Mouse (Mus musculus): Measurements from ENCODE around the gene Cldn14. TPM values are rescaled to one million over a fixed set of nuclear protein-coding genes. Genes with fewer than 3 reads are reported as not detected.

Cldn14 gene
- total and polyA plus RNA-seq, 3 experiments, result not detected

GRCm38 (mm10) chr16:93929370-93930032, 79.1 kb downstream of the Cldn14 start:
- intact Hi-C loops (cut with DNase I), result no loop called here

GRCm38 (mm10) chr16:93925684-93926247, 82.9 kb downstream of the Cldn14 start:
- Histone ChIP-seq H3K79me2 (replicated peaks; ENCODE audit: control insufficient read depth, insufficient read depth, low read length) (no peaks in the 10 kb centered on the region), H3K4me3 (no peak overlapping the region), H3K4me1 (ENCODE audit: control insufficient read depth, insufficient read depth, low read length) (no peaks in the 10 kb centered on the region), H3K36me3 (ENCODE audit: control insufficient read depth, insufficient read depth, low read length) (no peaks in the 10 kb centered on the region), H3K27ac (no peak overlapping the region), H3K27me3 (ENCODE audit: control insufficient read depth, insufficient read depth, low read length) (no peaks in the 10 kb centered on the region), H3K9ac (ENCODE audit: low read depth, low read length) (no peak overlapping the region)
- TF ChIP-seq POLR2A (IDR thresholded peaks at IDR 0.05; ENCODE audit: insufficient read depth, low read depth, low read length) (no peak), CTCF (IDR thresholded peaks at IDR 0.05) (no peak), EP300 (IDR thresholded peaks at IDR 0.05; ENCODE audit: insufficient read depth, low read depth, low read length) (no peak)
- intact Hi-C loops (cut with DNase I), result no loop called here
- DNase-seq, result no peak
- WGBS, result 79% methylated on average over 8 of the region's 8 CpGs

More at GRCm38 (mm10) chr16:93929370-93930032, 79.1 kb downstream of the Cldn14 start:
- Histone ChIP-seq H3K9ac (ENCODE audit: low read depth, low read length) (no peak overlapping the region), H3K36me3 (ENCODE audit: control insufficient read depth, insufficient read depth, low read length) (no peaks in the 10 kb centered on the region), H3K4me3 (no peak overlapping the region), H3K27me3 (ENCODE audit: control insufficient read depth, insufficient read depth, low read length) (no peaks in the 10 kb centered on the region), H3K27ac (no peak overlapping the region), H3K79me2 (replicated peaks; ENCODE audit: control insufficient read depth, insufficient read depth, low read length) (no peaks in the 10 kb centered on the region), H3K4me1 (ENCODE audit: control insufficient read depth, insufficient read depth, low read length) (no peaks in the 10 kb centered on the region)
- 85% methylated on average over 17 of the region's 17 CpGs for WGBS
- DNase-seq, result no peak
- TF ChIP-seq POLR2A (IDR thresholded peaks at IDR 0.05; ENCODE audit: insufficient read depth, low read depth, low read length) (no peak), CTCF (IDR thresholded peaks at IDR 0.05) (no peak), EP300 (IDR thresholded peaks at IDR 0.05; ENCODE audit: insufficient read depth, low read depth, low read length) (no peak)

GRCm38 (mm10) chr16:93923788-93924187, 84.8 kb downstream of the Cldn14 start:
- WGBS, result 76% methylated on average over 7 of the region's 7 CpGs

GRCm38 (mm10) chr16:93922835-93923389, 85.7 kb downstream of the Cldn14 start:
- no peaks in the 10 kb centered on the region for H3K4me1 ChIP-seq (ENCODE audit: control insufficient read depth, insufficient read depth, low read length)
- no peaks in the 10 kb centered on the region for H3K27me3 ChIP-seq (ENCODE audit: control insufficient read depth, insufficient read depth, low read length)
- no peak overlapping the region for H3K27ac ChIP-seq
- no peak for DNase-seq
- no peaks in the 10 kb centered on the region for H3K79me2 ChIP-seq (replicated peaks; ENCODE audit: control insufficient read depth, insufficient read depth, low read length)
- no peaks in the 10 kb centered on the region for H3K36me3 ChIP-seq (ENCODE audit: control insufficient read depth, insufficient read depth, low read length)
- TF ChIP-seq POLR2A (IDR thresholded peaks at IDR 0.05; ENCODE audit: insufficient read depth, low read depth, low read length), result no peak
- no peak for TF ChIP-seq EP300 (IDR thresholded peaks at IDR 0.05; ENCODE audit: insufficient read depth, low read depth, low read length)
- no peak for TF ChIP-seq CTCF (IDR thresholded peaks at IDR 0.05)
- intact Hi-C loops (cut with DNase I), result no loop called here
- 74% methylated on average over 5 of the region's 5 CpGs for WGBS
- H3K9ac ChIP-seq (ENCODE audit: low read depth, low read length), result no peak overlapping the region
- no peak overlapping the region for H3K4me3 ChIP-seq

More at GRCm38 (mm10) chr16:93923788-93924187, 84.8 kb downstream of the Cldn14 start:
- no peak overlapping the region for H3K4me3 ChIP-seq
- H3K36me3 ChIP-seq (ENCODE audit: control insufficient read depth, insufficient read depth, low read length), result no peaks in the 10 kb centered on the region
- intact Hi-C loops (cut with DNase I), result no loop called here
- H3K27me3 ChIP-seq (ENCODE audit: control insufficient read depth, insufficient read depth, low read length), result no peaks in the 10 kb centered on the region
- TF ChIP-seq EP300 (IDR thresholded peaks at IDR 0.05; ENCODE audit: insufficient read depth, low read depth, low read length) (no peak), CTCF (IDR thresholded peaks at IDR 0.05) (no peak), POLR2A (IDR thresholded peaks at IDR 0.05; ENCODE audit: insufficient read depth, low read depth, low read length) (no peak)
- no peaks in the 10 kb centered on the region for H3K79me2 ChIP-seq (replicated peaks; ENCODE audit: control insufficient read depth, insufficient read depth, low read length)
- no peaks in the 10 kb centered on the region for H3K4me1 ChIP-seq (ENCODE audit: control insufficient read depth, insufficient read depth, low read length)
- no peak for DNase-seq
- H3K27ac ChIP-seq, result no peak overlapping the region
- H3K9ac ChIP-seq (ENCODE audit: low read depth, low read length), result no peak overlapping the region

- no peak overlapping the region for H3K27ac ChIP-seq
- TF ChIP-seq CTCF (IDR thresholded peaks at IDR 0.05), result no peak
- no peak for DNase-seq
- H3K27me3 ChIP-seq (ENCODE audit: control insufficient read depth, insufficient read depth, low read length), result no peaks in the 10 kb centered on the region
- no peaks in the 10 kb centered on the region for H3K4me1 ChIP-seq (ENCODE audit: control insufficient read depth, insufficient read depth, low read length)
- intact Hi-C loops (cut with DNase I), result no loop called here
- no peak overlapping the region for H3K4me3 ChIP-seq
- H3K9ac ChIP-seq (ENCODE audit: low read depth, low read length), result no peak overlapping the region
- H3K79me2 ChIP-seq (replicated peaks; ENCODE audit: control insufficient read depth, insufficient read depth, low read length), result no peaks in the 10 kb centered on the region
- H3K36me3 ChIP-seq (ENCODE audit: control insufficient read depth, insufficient read depth, low read length), result no peaks in the 10 kb centered on the region
- WGBS, result 50% methylated on average over 4 of the region's 4 CpGs
Observed at GRCm38 (mm10) chr16:93920673-93921072, 88.0 kb downstream of the Cldn14 start.

- DNase-seq, result no peak
- H3K4me1 ChIP-seq (ENCODE audit: control insufficient read depth, insufficient read depth, low read length), result no peaks in the 10 kb centered on the region; the same call in 1 of the 2 replicates
- H3K79me2 ChIP-seq (replicated peaks; ENCODE audit: control insufficient read depth, insufficient read depth, low read length), result no peaks in the 10 kb centered on the region
- 84% methylated on average over 20 of the region's 20 CpGs for WGBS
- no peaks in the 10 kb centered on the region for H3K27me3 ChIP-seq (ENCODE audit: control insufficient read depth, insufficient read depth, low read length)
- H3K9ac ChIP-seq (ENCODE audit: low read depth, low read length), result no peak overlapping the region
- intact Hi-C loops (cut with DNase I), result loop anchor here (10.0 kb wide), 1 partner anchor 234 kb away; the partner anchor contains the start of gene Cbr3
- no peaks in the 10 kb centered on the region for H3K36me3 ChIP-seq (ENCODE audit: control insufficient read depth, insufficient read depth, low read length)
- no peak overlapping the region for H3K4me3 ChIP-seq
- TF ChIP-seq EP300 (IDR thresholded peaks at IDR 0.05; ENCODE audit: insufficient read depth, low read depth, low read length), result no peak
- no peak for TF ChIP-seq CTCF (IDR thresholded peaks at IDR 0.05)
- TF ChIP-seq POLR2A (IDR thresholded peaks at IDR 0.05; ENCODE audit: insufficient read depth, low read depth, low read length), result no peak
- H3K27ac ChIP-seq, result no peak overlapping the region
Observed at GRCm38 (mm10) chr16:93919189-93919588, 89.4 kb downstream of the Cldn14 start.

Measured in heart, adult 2 months (tissue).